Mouse (Mus musculus) forebrain, embryonic 11.5 days (tissue): Measurements from ENCODE around the gene Ccl26. TPM values are rescaled to one million over a fixed set of nuclear protein-coding genes. Genes with fewer than 3 reads are reported as not detected.

Source experiments
- ATAC-seq: fragments of 200-750 bp; cut with Nextera tagmentation; replicated peaks from 2 replicates; pipeline ENCODE4 v1.8.0; 2017; ENCODE audit warnings: moderate TSS enrichment; ENCODE audit not compliant: low FRiP score
- DNase-seq: peaks from one replicate; pipeline ENCODE4 v3.0.0-alpha.2; 2017; ENCODE audit warnings: low spot score
- H3K27ac ChIP-seq: fragments of 300-500 bp; sonication (generic); 2 replicates; pipeline ENCODE4 v1.5.1; 2014; ENCODE audit warnings: low read depth, low read length
- H3K27me3 ChIP-seq: fragments of 300-500 bp; sonication (generic); 2 replicates; pipeline ENCODE4 v1.6.1; 2014; ENCODE audit warnings: mild to moderate bottlenecking, low read length, mixed read lengths; ENCODE audit not compliant: control insufficient read depth, insufficient read depth
- H3K36me3 ChIP-seq: fragments of 300-500 bp; sonication (generic); 2 replicates; pipeline ENCODE4 v1.6.1; 2014; ENCODE audit warnings: mild to moderate bottlenecking, low read length, moderate library complexity, mixed read lengths; ENCODE audit not compliant: control insufficient read depth, insufficient read depth
- H3K4me1 ChIP-seq: fragments of 300-500 bp; sonication (generic); replicated peaks from 2 replicates; pipeline ENCODE4 v1.6.1; 2014; ENCODE audit warnings: low read length, mixed read lengths; ENCODE audit not compliant: control insufficient read depth, insufficient read depth
- H3K4me2 ChIP-seq: fragments of 300-500 bp; sonication (generic); 2 replicates; pipeline ENCODE4 v1.6.1; 2014; ENCODE audit warnings: low read depth, mild to moderate bottlenecking, low read length, moderate library complexity, mixed read lengths; ENCODE audit not compliant: severe bottlenecking
- H3K4me3 ChIP-seq: fragments of 300-500 bp; sonication (generic); 2 replicates; pipeline ENCODE4 v1.5.1; 2014; ENCODE audit warnings: low read depth, low read length
- H3K9ac ChIP-seq: fragments of 300-500 bp; sonication (generic); 2 replicates; pipeline ENCODE4 v1.6.1; 2014; ENCODE audit warnings: low read length
- H3K9me3 ChIP-seq: fragments of 300-500 bp; sonication (generic); 2 replicates; pipeline ENCODE4 v1.6.1; 2016; ENCODE audit warnings: low read length, mixed read lengths; ENCODE audit not compliant: control insufficient read depth
- WGBS: fragments of 180-500 bp; shearing (Covaris S2); extraction: QIAGEN DNeasy Blood & Tissue Kit; methylation state at CpG from one replicate; pipeline ENCODE4 v1.1.7; 2014; 5-methylcytosine and 5-hydroxymethylcytosine counted together
- polyA plus RNA-seq: library from polyadenylated mRNA; unstranded; fragments of >200 nt; fragmentation: Nextera tagmentation; extraction: Ambion mirVana; gene quantifications from 2 replicates; pipeline ENCODE4 v1.2.1, GENCODE M21; 2014

The Ccl26 gene
- polyA plus RNA-seq, 1 experiment from 2014 or later: not detected

DNA sequence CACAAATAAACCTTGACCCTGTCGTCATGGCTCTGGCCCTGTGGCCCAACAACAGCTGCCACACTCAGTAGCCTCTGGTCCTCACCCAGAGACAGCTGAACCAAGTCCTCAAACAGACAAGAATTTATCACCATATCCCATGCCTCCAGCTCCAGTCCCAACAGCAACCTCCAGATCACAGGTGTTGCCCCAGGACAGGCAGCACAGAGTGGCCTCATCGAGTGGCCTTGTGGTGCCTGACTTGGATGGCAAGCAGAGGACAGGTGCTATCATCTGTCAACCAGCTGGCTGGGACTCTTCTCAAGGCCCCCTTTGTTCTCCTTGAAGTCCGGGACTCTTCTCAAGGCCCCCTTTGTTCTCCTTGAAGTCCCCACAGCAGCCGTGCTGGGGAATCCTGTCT lies 50.2 kb downstream of the Ccl26 start:
- H3K9ac ChIP-seq: no peak overlapping the region
- H3K27me3 ChIP-seq: no peaks in the 10 kb centered on the region
- no peak overlapping the region for H3K4me2 ChIP-seq
- peaks cover 4% of the 10 kb centered on the region; the same call in 1 of the 2 replicates for H3K9me3 ChIP-seq
- no peak for DNase-seq
- WGBS: 49% methylated on average over 4 of the region's 4 CpGs
- H3K27ac ChIP-seq: no peak overlapping the region
- no peaks in the 10 kb centered on the region; the same call in 1 of the 2 replicates for H3K36me3 ChIP-seq
- no peaks in the 10 kb centered on the region for H3K4me1 ChIP-seq
- no peak for ATAC-seq
- no peak overlapping the region for H3K4me3 ChIP-seq

DNA sequence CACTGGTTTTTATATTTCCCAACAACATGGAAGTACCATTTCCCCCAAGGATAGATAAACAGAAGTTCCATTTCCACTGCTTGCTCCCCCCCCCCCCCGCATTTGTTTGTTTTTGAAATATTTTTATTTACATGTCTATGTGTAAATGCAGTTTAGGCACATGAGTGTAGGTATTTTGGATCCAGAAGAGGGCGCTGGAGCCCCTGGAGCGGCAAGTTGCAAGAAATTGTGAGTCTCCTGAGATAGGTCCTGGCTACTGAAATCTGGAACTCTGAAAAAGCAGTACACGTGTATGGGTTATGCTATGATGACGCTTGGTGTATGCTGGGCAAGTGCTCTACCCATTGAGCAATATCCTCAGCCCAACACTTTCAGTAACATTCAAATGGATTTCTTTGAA lies 52.3 kb downstream of the Ccl26 start:
- no peak overlapping the region for H3K9ac ChIP-seq
- H3K4me2 ChIP-seq: no peak overlapping the region
- WGBS: 55% methylated on average over 5 of the region's 5 CpGs
- H3K9me3 ChIP-seq: 0 out of 2 replicates have a peak, but pooled peaks cover 2% of the 10 kb centered on the region
- no peaks in the 10 kb centered on the region for H3K27me3 ChIP-seq
- H3K27ac ChIP-seq: no peak overlapping the region
- no peaks in the 10 kb centered on the region for H3K36me3 ChIP-seq
- DNase-seq (no peak), ATAC-seq (no peak)
- H3K4me1 ChIP-seq: 0 out of 2 replicates have a peak, but pooled peaks cover 2% of the 10 kb centered on the region
- H3K4me3 ChIP-seq: no peak overlapping the region

Other genes starting within 250 kb of the Ccl26 start
- gene Fkbp6, start 213.5 kb downstream of the Ccl26 start, polyA plus RNA-seq: 0.15 TPM in 1 of 2 replicates, not detected in the other
- gene Trim50, start 210.3 kb downstream of the Ccl26 start, polyA plus RNA-seq: not detected in 2 replicates
- 33.0 and 36.2 TPM in 2 replicates for gene Nsun5, start 193.6 kb downstream of the Ccl26 start, polyA plus RNA-seq
- 27.2 and 30.2 TPM in 2 replicates for gene Pom121, start 169.0 kb downstream of the Ccl26 start, polyA plus RNA-seq
- gene Hip1, start 18.4 kb downstream of the Ccl26 start, polyA plus RNA-seq: 70.3 and 76.5 TPM in 2 replicates
- gene Ccl24, start 9.5 kb upstream of the Ccl26 start, polyA plus RNA-seq: 0.99 and 1.1 TPM in 2 replicates
- gene Rhbdd2, start 69.0 kb upstream of the Ccl26 start, polyA plus RNA-seq: 60.1 and 61.3 TPM in 2 replicates
- 113 and 117 TPM in 2 replicates for gene Por, start 106.5 kb upstream of the Ccl26 start, polyA plus RNA-seq
- 46.1 and 49.0 TPM in 2 replicates for gene Tmem120a, start 180.9 kb upstream of the Ccl26 start, polyA plus RNA-seq
- not detected in 2 replicates for gene Styxl1, start 214.8 kb upstream of the Ccl26 start, polyA plus RNA-seq
- gene Mdh2, start 214.9 kb upstream of the Ccl26 start, polyA plus RNA-seq: 526 and 536 TPM in 2 replicates
- gene Srrm3, start 243.3 kb upstream of the Ccl26 start, polyA plus RNA-seq: 12.3 and 12.7 TPM in 2 replicates